Mouse (Mus musculus) left cerebral cortex, postnatal 36 days (tissue): ENCODE results near the gene Ndufv1. TPM values are rescaled to one million over a fixed set of nuclear protein-coding genes. Genes with fewer than 3 reads are reported as not detected.
A peak's percentile ranks its signal among the peaks of the same experiment; 100 is the strongest.
"Not testable (repeated sequence)": the region's sequence is repeated elsewhere in the genome, so short reads cannot be mapped to it uniquely, and the experiment has no call there.

Experiments used
- DNase-seq, 2 experiments: peaks; one replicate each; pipeline ENCODE4 v3.0.0; 2021 to 2022; ENCODE audit warnings: low spot score in 2 of 2, mixed read lengths in 1 of 2
- intact Hi-C: fragments of 180-260 bp; cut with DNase I; formaldehyde crosslinking; loops from one replicate; pipeline ENCODE4 v1.15.1; 2025
- total RNA-seq, 2 experiments: library from RNA; stranded (reverse); gene quantifications; 2 replicates each; pipeline ENCODE4 v1.2.3; 2021

Gene Ndufv1
- total RNA-seq, 2 experiments from 2014 or later = 226 to 259 TPM

DNA sequence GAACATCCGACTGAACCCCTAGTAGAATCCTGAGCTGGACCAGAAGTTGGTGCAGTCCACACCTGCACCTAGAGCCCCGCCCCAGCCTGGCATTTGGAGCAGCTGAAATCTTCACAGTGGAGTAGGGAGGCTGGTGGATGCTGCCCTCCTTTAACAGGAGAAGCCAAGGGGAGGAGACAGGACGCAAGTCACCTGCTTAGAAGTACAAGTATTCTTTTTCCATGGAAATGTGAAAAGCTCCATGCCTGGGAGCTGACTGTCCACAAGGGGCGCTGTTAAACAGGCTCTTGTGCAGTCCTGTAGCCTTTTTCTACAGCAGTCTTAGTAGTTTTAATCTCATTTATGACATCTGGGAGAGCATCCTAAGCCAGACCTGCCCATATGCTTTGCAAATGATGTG, 23.9 kb downstream of the Ndufv1 start:
- intact Hi-C loops = no loop called here

DNA sequence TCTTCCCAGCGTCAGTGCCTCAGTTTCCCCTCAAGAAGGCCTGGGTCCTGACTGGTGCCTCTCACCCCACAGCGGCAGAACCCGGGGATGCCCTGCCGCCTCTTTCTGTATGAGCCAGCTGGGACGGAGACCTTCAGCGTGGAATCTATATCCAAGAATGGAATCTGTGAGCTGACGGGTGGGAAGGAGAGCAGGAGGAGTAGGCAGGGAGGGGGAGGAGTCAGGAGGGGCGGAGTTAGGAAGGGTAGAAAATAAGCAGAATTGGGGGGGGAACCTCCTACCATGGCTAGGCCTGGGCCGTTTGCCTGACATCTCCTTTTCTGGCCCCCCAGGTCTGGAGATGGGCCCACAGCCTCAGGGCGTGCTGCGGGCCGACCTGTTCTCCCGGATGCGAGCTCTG, 24.5 kb downstream of the Ndufv1 start:
- intact Hi-C loops = no loop called here
- no peak for DNase-seq

More for the DNA sequence above, 23.9 kb downstream of the Ndufv1 start:
- no peak for DNase-seq

DNA sequence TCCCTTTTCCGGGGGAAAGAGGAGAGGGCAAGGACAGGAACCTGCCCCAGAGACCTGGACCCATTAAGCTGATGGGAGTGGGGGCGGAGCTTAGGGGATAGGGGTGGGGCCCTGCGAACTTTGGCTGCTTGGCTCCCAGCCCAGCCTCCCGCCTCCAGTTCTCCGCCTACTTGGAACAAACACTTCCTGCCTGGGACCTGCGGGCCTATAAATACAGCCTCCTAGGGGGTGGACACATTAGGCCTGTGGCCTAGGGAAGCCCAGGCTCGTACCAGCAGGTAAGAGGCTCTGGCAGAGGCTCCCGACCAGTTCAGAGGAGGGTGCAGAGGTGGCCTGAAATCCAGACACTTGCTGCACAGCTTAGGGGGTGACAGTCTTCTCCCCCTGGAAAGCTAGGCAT, 26.3 kb downstream of the Ndufv1 start, which contains the start of gene Acy3:
TSS of gene Acy3 (plus strand) at position 237 of the 400 bp plus-strand sequence.
- DNase-seq = peak; percentile 45 to 51
- intact Hi-C loops = no loop called here

DNA sequence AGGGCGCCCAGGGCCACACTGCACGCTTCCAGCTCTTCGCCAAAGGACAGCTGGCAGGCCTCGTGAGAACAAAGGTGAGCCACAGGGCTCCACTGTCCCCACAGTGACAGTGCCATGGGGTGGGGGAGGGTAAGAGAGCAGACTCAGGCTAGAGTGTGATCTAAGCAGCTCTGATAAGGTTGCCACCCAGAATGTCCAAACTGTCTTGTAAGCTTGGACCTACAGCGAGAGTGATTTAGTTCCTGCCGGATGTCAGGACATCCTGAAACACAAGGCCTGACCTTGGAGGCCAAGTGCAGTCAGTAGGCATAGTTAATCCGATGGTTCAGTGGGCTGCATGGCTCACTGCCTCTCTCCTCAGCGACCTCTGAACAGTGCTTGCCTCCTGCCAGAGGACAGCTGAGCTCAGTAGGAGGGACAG, 27.3 kb downstream of the Ndufv1 start:
- intact Hi-C loops = no loop called here
- DNase-seq = no peak

DNA sequence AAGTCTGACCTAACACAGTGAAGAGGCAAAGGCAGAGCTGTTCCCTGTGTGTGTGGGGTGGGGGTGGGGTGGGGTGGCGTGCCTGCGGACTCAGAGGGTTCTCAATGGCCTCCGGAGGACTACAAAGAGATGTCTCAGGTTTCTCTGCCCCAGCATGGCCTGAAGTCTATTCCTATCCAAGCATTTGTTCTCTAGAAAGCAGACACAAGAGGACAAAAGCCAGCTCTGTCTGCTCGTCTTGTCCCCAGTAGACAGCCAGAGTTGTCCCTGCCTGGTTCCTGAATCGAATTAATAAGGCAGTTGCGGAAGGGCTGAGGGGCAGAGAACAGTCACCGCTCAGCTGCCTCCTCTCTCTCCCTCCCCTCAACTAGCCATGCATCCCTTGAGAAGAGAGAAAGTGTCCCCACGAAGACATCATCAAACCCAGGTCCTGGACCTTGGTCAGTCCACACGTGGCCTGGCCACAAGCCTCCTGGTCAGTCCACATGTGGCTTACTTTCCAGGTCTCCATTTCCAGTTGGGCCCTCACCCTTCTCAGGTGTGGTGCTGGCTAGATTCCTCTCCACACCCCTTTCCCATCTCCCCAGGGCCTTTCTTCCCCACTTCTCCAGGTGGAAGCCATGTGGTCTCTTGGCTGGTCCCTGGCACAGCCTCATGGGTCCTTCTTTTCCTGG, 28.9 kb downstream of the Ndufv1 start:
- no peak for DNase-seq
- intact Hi-C loops = loop anchor here (5.0 kb wide), 1 partner anchor 36 kb away; no protein-coding TSS in a partner anchor

DNA sequence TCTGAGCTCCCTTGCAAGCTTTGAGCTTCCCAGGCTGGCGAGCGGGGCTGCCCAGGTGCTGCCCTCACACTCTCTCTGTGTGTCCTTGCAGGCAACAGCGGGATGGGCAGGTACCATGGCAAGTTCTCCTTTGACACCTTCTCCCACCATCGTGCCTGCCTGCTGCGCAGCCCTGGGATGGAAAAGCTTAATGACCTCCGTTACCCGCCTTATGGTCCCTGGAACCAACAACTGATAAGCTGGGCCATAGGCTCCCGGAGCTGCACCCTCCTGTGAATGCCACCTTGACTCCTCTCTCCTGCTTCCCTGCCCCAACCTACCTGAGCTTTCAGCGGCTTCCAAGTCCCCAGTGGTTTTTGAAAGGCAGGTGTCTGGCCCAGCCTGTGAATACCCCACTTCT, 31.7 kb downstream of the Ndufv1 start:
- DNase-seq = no peak
- intact Hi-C loops = loop anchor here (5.0 kb wide), 1 partner anchor 34 kb away; no protein-coding TSS in a partner anchor

DNA sequence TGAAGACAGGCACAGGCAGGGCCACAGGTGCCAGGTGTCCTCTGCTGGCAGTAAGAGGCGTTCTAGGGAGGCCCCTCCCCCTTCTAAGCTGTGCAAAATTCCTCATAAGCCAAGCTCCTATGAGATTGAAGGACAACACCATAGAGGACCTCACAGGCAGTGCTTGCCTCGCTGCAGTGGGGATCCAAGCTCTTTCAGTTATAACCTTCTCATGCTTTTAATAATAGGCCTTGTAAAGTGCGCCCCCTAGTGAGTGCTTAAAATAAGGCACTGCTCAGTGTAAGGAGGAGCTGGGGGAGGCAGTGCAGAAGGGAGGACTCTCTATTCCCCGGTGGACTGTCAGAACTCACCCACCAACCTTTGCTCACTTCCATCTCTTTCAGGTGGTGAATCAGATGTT, 32.3 kb downstream of the Ndufv1 start:
- intact Hi-C loops = loop anchor here (5.0 kb wide), 1 partner anchor 33 kb away; no protein-coding TSS in a partner anchor
- DNase-seq = peak; percentile 58 to 61

DNA sequence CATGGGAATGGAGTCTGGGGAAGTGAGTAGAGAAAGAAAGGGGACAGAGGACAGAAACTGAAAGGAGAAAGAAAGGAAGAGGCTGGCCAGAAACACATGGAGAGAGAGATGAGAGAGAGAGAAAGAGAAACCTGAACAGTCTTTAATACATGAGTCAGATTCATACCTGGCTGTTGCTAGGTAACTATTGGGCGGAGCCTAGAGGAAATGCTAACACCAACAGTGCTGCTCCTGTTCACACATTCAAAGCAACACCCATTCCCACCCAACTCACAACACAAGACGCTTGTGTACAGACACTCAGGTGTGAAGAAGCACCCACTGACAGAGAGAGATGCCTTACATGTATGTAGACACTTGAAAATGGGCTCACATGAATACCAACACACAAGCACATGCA, 36.7 kb downstream of the Ndufv1 start:
- DNase-seq = no peak
- intact Hi-C loops = no loop called here

DNA sequence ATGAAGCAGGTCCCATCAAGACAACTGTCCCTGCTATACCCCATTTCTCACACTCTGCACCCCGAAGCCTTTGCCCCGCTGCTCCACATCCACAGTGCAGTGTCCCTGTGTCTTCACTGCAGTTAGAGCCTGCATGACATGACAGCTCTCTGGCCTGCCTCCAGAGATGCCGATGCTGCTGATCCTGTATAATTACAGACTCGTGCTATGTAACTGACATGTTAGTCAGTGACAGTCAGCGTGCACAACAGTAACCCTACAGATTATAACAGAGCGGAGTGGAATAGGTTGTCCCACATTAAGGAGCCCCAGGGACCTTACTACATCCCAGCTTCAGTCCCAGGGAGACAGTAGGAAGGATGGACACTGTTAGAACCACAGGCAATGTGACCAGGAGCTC, 38.0 kb downstream of the Ndufv1 start:
- intact Hi-C loops, DNase-seq: not testable (repeated sequence)

DNA sequence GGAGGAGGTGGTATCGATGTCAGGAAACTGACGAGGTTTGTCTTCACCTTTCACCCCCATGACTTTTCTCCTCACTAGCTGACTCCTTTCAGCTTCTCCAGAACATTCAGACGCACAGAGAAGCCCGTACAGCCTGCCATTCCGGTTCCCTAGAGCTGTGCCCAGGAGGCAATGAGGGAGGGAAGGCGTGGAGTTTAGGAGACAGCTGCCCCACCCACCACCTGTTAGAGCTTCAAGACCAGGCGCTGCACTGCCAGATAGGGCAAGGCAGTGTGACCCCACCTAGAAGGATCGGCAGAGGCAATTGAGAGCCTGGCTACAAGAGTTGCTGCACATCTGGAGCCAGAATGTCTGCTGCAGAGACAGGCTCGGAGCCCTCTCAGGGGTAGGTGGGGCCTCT, 40.4 kb downstream of the Ndufv1 start, which contains the start of gene Aldh3b2:
TSS of gene Aldh3b2 (plus strand) at position 100 of the 400 bp plus-strand sequence.
- intact Hi-C loops = no loop called here
- DNase-seq = no peak

DNA sequence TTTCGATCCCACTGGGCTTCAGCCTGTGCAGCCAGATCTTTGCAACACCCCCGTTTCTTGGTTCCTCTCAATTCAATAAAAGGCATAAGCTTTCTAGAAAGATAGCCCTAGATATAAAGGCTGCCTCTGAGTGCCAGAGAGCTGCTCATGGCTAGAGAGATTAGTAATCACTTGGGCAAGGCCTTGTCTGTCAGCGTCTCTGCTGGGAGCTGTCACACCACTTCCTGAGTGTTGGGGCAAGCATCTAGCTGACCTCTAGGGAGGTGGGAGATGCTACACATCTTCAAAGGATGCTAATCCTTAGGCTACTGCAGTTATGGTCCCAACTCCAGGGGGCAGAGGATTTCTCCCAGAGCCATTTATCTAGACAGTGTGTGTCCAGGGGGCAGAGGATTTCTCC, 45.3 kb downstream of the Ndufv1 start:
- intact Hi-C loops = no loop called here
- DNase-seq = no peak

DNA sequence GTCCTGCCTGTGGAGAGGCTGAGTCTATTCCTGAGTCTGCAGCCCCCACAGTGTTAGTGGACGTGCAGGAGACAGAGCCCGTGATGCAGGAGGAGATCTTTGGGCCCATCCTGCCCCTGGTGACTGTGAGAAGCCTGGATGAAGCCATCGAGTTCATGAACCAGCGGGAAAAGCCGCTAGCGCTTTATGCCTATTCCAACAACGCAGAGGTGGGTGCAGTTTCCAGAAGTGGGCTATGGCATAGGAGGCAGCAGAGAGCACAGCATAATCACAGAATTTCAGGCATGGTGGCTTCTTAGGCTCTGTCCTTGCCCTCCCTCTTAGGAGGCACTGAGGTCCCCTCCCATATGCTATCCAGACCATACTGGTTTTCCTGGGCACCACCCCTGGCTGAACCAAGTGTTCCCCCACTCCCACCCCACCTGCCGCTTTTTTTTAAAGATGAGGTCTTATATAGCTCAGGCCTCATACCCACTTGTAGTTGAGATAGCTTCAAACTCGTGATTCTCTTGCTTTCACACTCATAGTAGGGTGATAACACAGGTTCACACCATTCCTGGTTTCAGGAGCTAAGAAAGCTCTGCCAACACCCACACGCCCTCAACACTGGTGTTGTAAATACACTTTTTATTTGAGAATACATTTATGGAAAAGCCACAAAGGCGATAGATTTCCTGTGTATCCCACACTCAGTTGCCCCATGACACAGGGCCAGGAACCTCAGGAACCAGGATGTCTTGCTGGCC, 46.1 kb downstream of the Ndufv1 start:
- intact Hi-C loops = no loop called here
- no peak for DNase-seq

DNA sequence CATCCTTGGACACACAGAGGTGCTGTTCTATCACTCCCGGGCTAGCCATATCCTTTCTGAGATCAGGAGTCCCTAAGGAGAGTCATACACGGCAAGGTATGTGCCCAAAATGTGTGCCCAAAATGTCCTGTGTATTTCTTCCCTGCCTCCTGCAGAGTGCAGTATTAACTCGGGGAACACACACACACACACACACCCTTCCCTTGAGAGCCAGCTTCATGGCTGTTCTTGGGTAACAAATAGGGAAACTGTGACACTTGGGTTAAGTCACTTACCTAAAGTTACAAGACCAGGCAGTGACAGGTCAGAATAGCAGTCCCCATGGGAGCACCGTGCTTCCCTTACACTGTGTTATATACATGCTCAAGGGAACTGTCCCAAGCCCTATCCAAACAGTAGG, 48.6 kb downstream of the Ndufv1 start:
- intact Hi-C loops = no loop called here
- no peak for DNase-seq

DNA sequence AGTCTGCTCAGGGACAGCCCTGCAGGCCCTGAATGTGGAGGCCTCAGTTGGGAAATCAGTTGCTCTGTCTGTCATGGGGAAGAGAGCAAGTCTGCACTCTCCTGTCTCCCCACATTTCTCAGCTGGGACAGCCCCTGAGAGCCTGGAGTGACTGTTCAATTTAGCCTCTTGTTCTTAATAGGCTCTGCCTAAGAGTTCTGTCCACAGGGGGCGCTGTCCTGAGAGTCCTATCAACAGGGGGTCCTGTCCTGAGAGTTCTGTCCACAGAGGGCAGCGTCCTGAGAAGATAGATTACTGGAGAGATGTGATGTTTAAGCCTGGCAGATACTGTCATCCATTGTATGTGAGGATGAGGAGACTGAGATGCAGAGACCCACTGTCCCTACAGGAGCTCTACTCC, 50.1 kb downstream of the Ndufv1 start:
- no peak for DNase-seq

DNA sequence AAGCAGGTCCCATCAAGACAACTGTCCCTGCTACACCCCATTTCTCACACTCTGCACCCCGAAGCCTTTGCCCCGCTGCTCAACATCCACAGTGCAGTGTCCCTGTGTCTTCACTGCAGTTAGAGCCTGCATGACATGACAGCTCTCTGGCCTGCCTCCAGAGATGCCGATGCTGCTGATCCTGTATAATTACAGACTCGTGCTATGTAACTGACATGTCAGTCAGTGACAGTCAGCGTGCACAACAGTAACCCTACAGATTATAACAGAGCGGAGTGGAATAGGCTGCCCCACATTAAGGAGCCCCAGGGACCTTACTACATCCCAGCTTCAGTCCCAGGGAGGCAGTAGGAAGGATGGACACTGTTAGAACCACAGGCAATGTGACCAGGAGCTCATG, 50.8 kb downstream of the Ndufv1 start:
- DNase-seq, intact Hi-C loops: not testable (repeated sequence)

More for the DNA sequence above, 50.1 kb downstream of the Ndufv1 start:
- intact Hi-C loops = no loop called here

DNA sequence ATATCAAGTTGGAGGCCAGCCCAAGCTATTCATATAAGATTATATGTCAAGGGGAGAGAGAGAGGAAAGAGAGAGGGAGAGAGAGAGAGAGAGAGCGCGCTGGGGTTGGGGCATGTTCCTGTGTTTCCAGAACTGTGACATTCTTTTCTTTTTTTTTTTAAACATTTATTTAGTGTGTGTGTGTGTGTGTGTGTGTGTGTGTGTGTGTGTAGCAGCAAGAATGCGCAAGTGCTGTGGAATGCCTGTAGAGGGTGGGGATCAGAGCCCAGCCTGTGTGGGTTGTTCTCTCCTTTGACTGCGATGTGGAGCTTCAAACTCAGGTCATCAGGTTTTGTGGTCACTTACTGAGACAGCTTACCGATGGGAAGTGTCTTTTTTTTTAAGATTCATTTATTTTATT, 52.4 kb downstream of the Ndufv1 start:
- DNase-seq = no peak
- intact Hi-C loops = no loop called here

DNA sequence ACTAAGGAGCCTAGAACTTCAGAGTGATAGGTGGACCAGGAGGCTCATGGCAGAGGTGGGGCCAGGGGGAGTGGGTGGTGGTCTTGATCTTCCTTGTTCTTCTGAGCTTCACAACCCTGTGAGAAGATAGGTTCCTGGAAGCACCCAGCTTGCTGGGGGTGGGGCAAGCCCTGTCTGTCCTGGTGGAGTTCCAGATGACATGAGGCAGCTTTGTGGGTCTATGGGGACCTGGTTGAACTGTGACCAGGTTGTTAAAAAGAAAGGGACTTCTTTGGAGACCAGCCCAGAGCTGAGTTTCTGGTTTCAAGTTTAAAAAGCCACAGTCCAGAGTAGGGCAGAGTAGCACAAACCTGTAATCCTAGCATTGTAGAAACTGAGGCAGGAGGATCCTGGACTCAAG, 53.6 kb downstream of the Ndufv1 start:
- DNase-seq = no peak
- intact Hi-C loops = no loop called here

DNA sequence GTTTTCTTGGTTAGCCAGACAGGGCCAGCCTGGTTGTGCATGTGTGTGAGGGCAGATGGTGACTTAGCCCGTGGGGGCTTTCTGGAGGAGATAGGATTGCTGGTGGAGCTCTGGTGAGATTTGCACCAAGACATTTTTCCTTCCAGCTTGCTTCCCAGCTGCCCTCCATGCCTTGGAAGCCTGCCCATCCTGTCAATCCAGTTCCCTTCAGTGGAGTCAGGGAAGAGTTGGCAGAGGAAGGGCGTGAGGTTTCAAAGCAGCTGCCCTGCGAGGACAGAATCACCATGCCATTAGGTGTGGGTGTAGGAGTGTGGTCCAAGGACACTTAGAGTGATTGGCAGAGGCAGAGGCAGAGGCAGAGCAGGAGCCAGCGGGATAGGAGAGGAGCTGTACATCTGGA, 54.1 kb downstream of the Ndufv1 start, which contains the start of gene Aldh3b3:
TSS of gene Aldh3b3 (plus strand) at position 176 of the 400 bp plus-strand sequence.
- no peak for DNase-seq
- intact Hi-C loops = no loop called here
